ENCODE assay signal across 16 mouse cellular contexts in genomic region chr5:32693411-32693810, GRCm38 (mm10).
"Had no signal": no experiment of that assay in that cellular context is flagged by ENCODE, and none has a peak within 500 bp of the region (broad histone marks: within the 10 kb centered on the region; RNA-seq: fewer than 3 reads in every experiment).

No protein-coding gene starts in this region.

- H3K27ac ChIP-seq: macrophage; midbrain, embryonic 13.5 days; midbrain, embryonic 15.5 days; neural tube, embryonic 12.5 days; stomach, embryonic 15.5 days; stomach, postnatal 0 days had no signal

- DNase-seq: liver, postnatal 0 days; lung, embryonic 14.5 days; lung, postnatal 14 days; lung, postnatal 36 days; right cerebral cortex, postnatal 14 days; thymus, adult 2 months; thymus, postnatal 25 days; thymus, postnatal 4 days had no signal

- H3K27me3 ChIP-seq: megakaryocyte, embryonic 14.5 days; midbrain, embryonic 13.5 days; midbrain, embryonic 15.5 days; neural tube, embryonic 12.5 days; stomach, embryonic 15.5 days had no signal

- H3K9me3 ChIP-seq: megakaryocyte, embryonic 14.5 days; midbrain, embryonic 13.5 days; midbrain, embryonic 15.5 days; neural tube, embryonic 12.5 days; stomach, embryonic 15.5 days had no signal

- H3K9ac ChIP-seq: liver, postnatal 0 days; lung, embryonic 14.5 days; midbrain, embryonic 13.5 days; midbrain, embryonic 15.5 days; neural tube, embryonic 12.5 days; stomach, embryonic 15.5 days had no signal

- H3K36me3 ChIP-seq: midbrain, embryonic 13.5 days; midbrain, embryonic 15.5 days; neural tube, embryonic 12.5 days; stomach, embryonic 15.5 days had no signal

- ATAC-seq: liver, postnatal 0 days; midbrain, embryonic 13.5 days; midbrain, embryonic 15.5 days had no signal

- H3K4me3 ChIP-seq: megakaryocyte, embryonic 14.5 days; midbrain, embryonic 13.5 days; midbrain, embryonic 15.5 days; neural tube, embryonic 12.5 days; stomach, embryonic 15.5 days had no signal

- H3K4me1 ChIP-seq: megakaryocyte, embryonic 14.5 days; midbrain, embryonic 13.5 days; midbrain, embryonic 15.5 days; neural tube, embryonic 12.5 days; stomach, embryonic 15.5 days had no signal

- H3K4me2 ChIP-seq: lung, embryonic 14.5 days; midbrain, embryonic 11.5 days; midbrain, embryonic 13.5 days; midbrain, embryonic 15.5 days; neural tube, embryonic 12.5 days; stomach, embryonic 15.5 days had no signal
